Mouse (Mus musculus): Measurements from ENCODE around the gene Bcl2l12.

DNA sequence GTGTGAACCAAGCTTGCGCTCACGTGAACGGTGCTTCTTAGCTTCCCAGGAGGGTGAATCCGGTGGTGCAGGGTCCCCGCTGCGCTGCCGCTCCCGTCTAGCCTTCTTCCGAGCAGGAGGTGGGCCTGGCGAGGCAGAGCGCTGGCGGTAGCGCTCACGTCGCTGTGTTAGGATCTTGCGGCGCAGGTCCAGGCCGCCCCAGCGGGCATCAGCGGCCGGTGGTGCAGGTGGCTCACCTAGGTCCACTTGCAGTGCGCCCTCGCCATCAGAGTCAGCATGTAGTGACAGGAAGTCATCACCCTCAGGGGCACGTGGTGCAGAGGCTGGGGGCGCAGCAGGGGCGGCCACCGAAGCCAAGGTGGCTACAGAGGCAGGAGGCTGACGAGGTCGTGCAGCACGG, 9.3 kb upstream of the Bcl2l12 start:
- TF ChIP-seq CTCF (IDR thresholded peaks at IDR 0.05; ENCODE audit: low read depth): no peak
- TF ChIP-seq EP300 (IDR thresholded peaks at IDR 0.05; ENCODE audit: low read depth): no peak

Measured in heart, postnatal 0 days (tissue).